Mouse (Mus musculus): ENCODE measurements around the gene Nt5dc3.

Nt5dc3 gene

GRCm38 (mm10) chr10:86872591-86872990, 93.8 kb downstream of the Nt5dc3 start:
- DNase-seq (ENCODE audit: low spot score in 2 of 2) = no peak

GRCm38 (mm10) chr10:86878721-86879120, 99.9 kb downstream of the Nt5dc3 start:
- DNase-seq (ENCODE audit: low spot score in 2 of 2) = no peak

GRCm38 (mm10) chr10:86880071-86880806, 101.4 kb downstream of the Nt5dc3 start:
- DNase-seq (ENCODE audit: low spot score in 2 of 2) = no peak

GRCm38 (mm10) chr10:86881448-86881847, 102.6 kb downstream of the Nt5dc3 start:
- DNase-seq (ENCODE audit: low spot score in 2 of 2) = no peak

- no peak for DNase-seq (ENCODE audit: low spot score in 2 of 2)
These were observed 107.6 kb downstream of the Nt5dc3 start for GRCm38 (mm10) chr10:86886434-86886833.
